Mouse (Mus musculus): ENCODE measurements around the gene Sart1. TPM values are rescaled to one million over a fixed set of nuclear protein-coding genes. Genes with fewer than 3 reads are reported as not detected.

The Sart1 gene
- total and polyA plus RNA-seq, 3 experiments = 46.7 to 104 (median 78.3) TPM

DNA sequence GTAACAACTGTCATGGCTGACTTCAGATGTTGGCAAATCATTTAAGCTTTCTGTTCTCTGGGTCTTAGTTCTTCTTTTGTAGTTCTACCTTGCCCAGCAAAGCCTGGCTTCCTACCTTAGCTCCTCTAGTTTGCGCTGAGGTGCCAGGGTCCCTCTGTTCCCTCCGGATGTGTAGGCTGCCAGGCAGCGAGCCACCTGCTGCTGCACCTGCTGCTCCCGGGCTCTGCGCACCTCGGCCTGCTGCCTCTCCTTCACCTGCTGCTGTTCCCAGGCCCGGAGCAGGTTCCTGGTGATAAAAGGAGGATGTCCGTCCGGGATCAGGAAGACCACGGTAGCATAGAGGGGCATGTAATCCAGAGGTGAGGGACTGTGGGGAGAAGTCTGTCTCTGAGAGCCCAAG, 5.7 kb upstream of the Sart1 start:
- Histone ChIP-seq H3K79me2 (replicated peaks; ENCODE audit: control insufficient read depth, extremely low read depth, insufficient read depth, poor library complexity, severe bottlenecking) (no peaks in the 10 kb centered on the region), H3K4me3 (replicated peaks in 1 of 3; ENCODE audit: low read depth in 2 of 3, low read length in 2 of 3, poor library complexity in 1 of 3) (no peak overlapping the region), H3K4me2 (ENCODE audit: insufficient read depth, low read depth, poor library complexity, severe bottlenecking) (no peak overlapping the region), H3K9ac (ENCODE audit: insufficient read depth, low read depth) (no peak overlapping the region), H3K9me3 (replicated peaks; ENCODE audit: low read length) (no peaks in the 10 kb centered on the region), H3K36me3 (replicated peaks in 1 of 2; ENCODE audit: control insufficient read depth in 1 of 2, insufficient read depth in 1 of 2, low read length in 1 of 2) (peaks cover 0 to 6% of the 10 kb centered on the region in 2 experiments), H3K4me1 (ENCODE audit: control insufficient read depth in 1 of 2, insufficient read depth in 2 of 2) (peaks cover 3 to 19% of the 10 kb centered on the region in 2 experiments), H3K27me3 (replicated peaks) (no peaks in the 10 kb centered on the region), H3K27ac (ENCODE audit: insufficient read depth, low read depth) (no peak overlapping the region)
- dilution Hi-C loops (cut with MboI; ENCODE audit: extremely low pct_ligation_motif_present, extremely low pct_unique_long_range_greater_than_20kb, low sequenced_read_pairs) = no loop called here
- DNase-seq (ENCODE audit: extremely low read depth) = no peak
- no peak for TF ChIP-seq ZNF384 (IDR thresholded peaks at IDR 0.05; ENCODE audit: low read depth, low read length)
- TF ChIP-seq IRF4 (IDR thresholded peaks at IDR 0.05; ENCODE audit: low read depth, low read length) = no peak
- TF ChIP-seq PAX5 (IDR thresholded peaks at IDR 0.05; ENCODE audit: low read length) = no peak
- TF ChIP-seq NELFE (IDR thresholded peaks at IDR 0.05; ENCODE audit: low read depth, low read length) = no peak
- no peak for TF ChIP-seq CTCF (conservative IDR thresholded peaks at IDR 0.05 in 1 of 2, IDR thresholded peaks at IDR 0.05 in 1 of 2; ENCODE audit: low read depth in 2 of 2, low read length in 2 of 2)
- no peak for TF ChIP-seq MAX (IDR thresholded peaks at IDR 0.05; ENCODE audit: low read length)
- no peak for TF ChIP-seq MEF2A (IDR thresholded peaks at IDR 0.05; ENCODE audit: borderline replicate concordance, low read depth, low read length)
- no peak for TF ChIP-seq TBP (conservative IDR thresholded peaks at IDR 0.05; ENCODE audit: low read depth, low read length)
- TF ChIP-seq JUND (conservative IDR thresholded peaks at IDR 0.05; ENCODE audit: low read depth, low read length) = no peak
- no peak for TF ChIP-seq TCF12 (IDR thresholded peaks at IDR 0.05; ENCODE audit: low read depth, low read length)
- TF ChIP-seq MYC (IDR thresholded peaks at IDR 0.05; ENCODE audit: low read depth, low read length) = no peak
- no peak for TF ChIP-seq POLR2A (IDR thresholded peaks at IDR 0.05; ENCODE audit: low read depth, low read length)
- no peak for TF ChIP-seq BHLHE40 (IDR thresholded peaks at IDR 0.05; ENCODE audit: low read depth, low read length)
- no peak for TF ChIP-seq ZMIZ1 (IDR thresholded peaks at IDR 0.05; ENCODE audit: low read depth, low read length)
- TF ChIP-seq EP300 (IDR thresholded peaks at IDR 0.05; ENCODE audit: low read length) = no peak
- no peak for TF ChIP-seq CHD1 (IDR thresholded peaks at IDR 0.05; ENCODE audit: low read depth, low read length)
- in situ Hi-C loops (cut with MboI; ENCODE audit: low pct_ligation_motif_present, low pct_unique_long_range_greater_than_20kb, low sequenced_read_pairs) = no loop called here

GRCm38 (mm10) chr19:5392892-5393291, 4.4 kb upstream of the Sart1 start:
- no peaks in the 10 kb centered on the region for H3K9me3 ChIP-seq (replicated peaks; ENCODE audit: low read length)
- H3K79me2 ChIP-seq (replicated peaks; ENCODE audit: control insufficient read depth, extremely low read depth, insufficient read depth, poor library complexity, severe bottlenecking) = peaks cover 5% of the 10 kb centered on the region
- H3K36me3 ChIP-seq (replicated peaks in 1 of 2; ENCODE audit: control insufficient read depth in 1 of 2, insufficient read depth in 1 of 2, low read length in 1 of 2) = peaks cover 0 to 6% of the 10 kb centered on the region in 2 experiments
- in situ Hi-C loops (cut with MboI; ENCODE audit: low pct_ligation_motif_present, low pct_unique_long_range_greater_than_20kb, low sequenced_read_pairs) = no loop called here
- dilution Hi-C loops (cut with MboI; ENCODE audit: extremely low pct_ligation_motif_present, extremely low pct_unique_long_range_greater_than_20kb, low sequenced_read_pairs) = no loop called here
- no peak overlapping the region for H3K27ac ChIP-seq (ENCODE audit: insufficient read depth, low read depth)
- H3K4me3 ChIP-seq (replicated peaks in 1 of 3; ENCODE audit: low read depth in 2 of 3, low read length in 2 of 3, poor library complexity in 1 of 3) = no peak overlapping the region
- TF ChIP-seq CHD2 (IDR thresholded peaks at IDR 0.05; ENCODE audit: low read length) (no peak), ZMIZ1 (IDR thresholded peaks at IDR 0.05; ENCODE audit: low read depth, low read length) (no peak), JUND (conservative IDR thresholded peaks at IDR 0.05; ENCODE audit: low read depth, low read length) (no peak), ETS1 (conservative IDR thresholded peaks at IDR 0.05; ENCODE audit: low read depth, low read length) (no peak), EP300 (IDR thresholded peaks at IDR 0.05; ENCODE audit: low read length) (no peak), GABPA (IDR thresholded peaks at IDR 0.05; ENCODE audit: insufficient replicate concordance, low read depth, low read length) (no peak), TBP (conservative IDR thresholded peaks at IDR 0.05; ENCODE audit: low read depth, low read length) (no peak), RCOR1 (conservative IDR thresholded peaks at IDR 0.05; ENCODE audit: low read depth, low read length) (no peak), NRF1 (IDR thresholded peaks at IDR 0.05; ENCODE audit: low read depth, low read length) (no peak)
- no peaks in the 10 kb centered on the region for H3K27me3 ChIP-seq (replicated peaks)
- DNase-seq (ENCODE audit: extremely low read depth) = no peak
- no peak overlapping the region for H3K9ac ChIP-seq (ENCODE audit: insufficient read depth, low read depth)
- H3K4me1 ChIP-seq (ENCODE audit: control insufficient read depth in 1 of 2, insufficient read depth in 2 of 2) = peaks cover 3 to 19% of the 10 kb centered on the region in 2 experiments
- H3K4me2 ChIP-seq (ENCODE audit: insufficient read depth, low read depth, poor library complexity, severe bottlenecking) = no peak overlapping the region
